Mouse (Mus musculus) MN1 (cell line): ENCODE measurements around the gene Adamts18.

Experiments
- DNase-seq: peaks from one replicate; pipeline ENCODE4 v3.0.0-alpha.2; 2016; ENCODE audit warnings: low spot score

Adamts18 gene

DNA sequence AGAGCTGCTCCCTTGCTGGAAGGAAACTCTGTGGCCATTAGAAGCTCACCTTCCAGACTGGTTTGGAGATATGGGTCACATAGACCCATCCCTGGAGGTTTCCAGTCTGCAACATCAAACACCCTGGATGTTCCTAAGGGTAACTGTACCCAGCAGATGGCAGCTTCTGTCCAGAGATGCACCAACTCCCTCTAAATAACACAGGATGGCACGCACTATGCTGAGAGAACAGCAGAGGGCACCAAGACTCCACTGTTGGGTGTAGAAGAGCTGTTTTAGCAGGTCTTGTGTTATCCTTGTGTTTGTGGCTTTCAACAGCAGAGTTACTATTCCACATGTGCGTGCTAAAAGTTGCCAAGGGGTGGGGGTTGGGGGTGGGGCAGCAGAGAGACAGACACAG, 184.0 kb downstream of the Adamts18 start:
- peak; percentile 89 for DNase-seq

DNA sequence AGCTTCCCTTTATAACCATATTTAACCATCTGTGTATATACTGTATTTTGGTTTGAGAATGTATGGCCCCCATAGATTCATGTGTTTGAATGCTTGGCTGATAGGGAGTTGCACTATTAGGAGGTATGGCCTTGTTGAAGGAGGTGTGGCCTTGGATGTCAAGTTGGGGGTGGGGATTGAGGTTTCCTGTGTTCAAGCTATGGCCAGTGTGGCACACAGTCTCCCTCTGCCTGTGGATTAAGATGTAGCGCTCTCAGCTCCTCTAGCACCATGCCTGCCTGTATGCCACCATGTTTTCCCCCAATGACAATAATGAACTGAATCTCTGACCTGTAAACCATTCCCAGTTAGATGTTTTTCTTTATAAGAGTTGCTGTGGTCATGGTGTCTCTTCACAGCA, 188.4 kb downstream of the Adamts18 start:
- no peak for DNase-seq

GRCm38 (mm10) chr8:113656681-113657298, 191.7 kb downstream of the Adamts18 start:
- DNase-seq, result no peak

DNA sequence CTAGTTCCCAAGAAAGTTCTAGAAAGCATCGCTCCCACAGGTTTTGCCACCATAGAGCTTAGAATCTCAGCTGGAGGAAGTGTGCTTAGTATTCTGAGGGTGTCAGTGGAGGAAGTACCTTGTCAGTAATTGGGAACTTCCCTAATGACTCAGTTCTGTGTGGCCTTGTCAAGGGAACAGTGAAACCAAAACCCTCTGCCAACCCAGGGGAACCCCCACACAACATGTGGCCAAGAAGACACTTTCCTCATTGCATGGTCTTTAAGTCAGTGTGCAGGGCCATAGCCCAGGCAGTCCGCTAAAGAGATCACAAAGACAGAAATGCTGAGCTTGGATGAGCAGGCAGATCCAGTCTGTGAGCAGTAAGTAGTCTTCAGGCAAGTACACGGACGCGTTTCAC, 192.4 kb downstream of the Adamts18 start:
- DNase-seq, result no peak

DNA sequence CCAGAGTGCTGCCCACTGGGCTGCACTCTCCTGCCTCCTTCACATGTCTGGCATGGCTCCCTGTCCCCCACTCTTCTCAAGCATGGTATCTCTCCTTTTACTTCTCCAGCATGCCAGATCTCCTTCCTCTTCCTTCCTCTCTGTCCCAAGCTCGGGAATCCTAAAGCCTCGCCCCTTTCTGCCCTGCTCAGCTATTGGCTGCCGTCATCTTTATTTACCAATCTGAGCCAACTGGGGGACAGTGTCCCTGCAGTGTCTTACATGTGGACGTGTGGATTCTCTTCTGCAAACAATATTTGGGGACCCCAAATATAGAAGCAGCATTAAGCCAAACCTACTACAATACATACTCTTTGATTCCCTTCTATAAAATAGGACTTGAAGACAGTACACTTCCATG, 195.4 kb downstream of the Adamts18 start:
- DNase-seq, result no peak

DNA sequence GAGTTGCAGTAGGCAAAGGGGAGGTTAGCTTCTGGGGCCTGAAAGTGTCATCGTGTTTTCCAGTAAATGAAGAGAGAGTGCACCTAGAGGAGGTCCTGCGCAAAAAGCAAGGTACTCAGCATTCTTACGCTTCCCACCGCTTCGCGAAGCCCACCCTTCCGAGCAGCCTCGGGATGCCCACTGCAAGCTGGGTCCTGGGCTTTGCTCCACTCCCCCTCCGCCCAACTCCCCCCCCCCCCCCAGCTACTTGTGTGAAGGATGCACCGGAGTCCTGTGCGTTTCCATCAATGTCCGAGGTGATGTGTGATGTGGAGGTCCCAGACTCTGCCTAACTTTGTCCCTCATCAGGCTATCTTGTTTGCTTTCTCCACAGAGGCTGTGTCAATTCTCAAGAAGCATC, 196.1 kb downstream of the Adamts18 start:
- DNase-seq, result no peak
